In genomic region chr17:28622300-28622759, GRCm38 (mm10) we compare ENCODE assay signal across 8 mouse cellular contexts. TPM values are rescaled to one million over a fixed set of nuclear protein-coding genes. Genes with fewer than 3 reads are reported as not detected.
A peak's percentile ranks its signal among the peaks of the same experiment; 100 is the strongest.
DNase-seq lines count a peak whose midpoint lies in the region; ATAC-seq and TF ChIP-seq lines count a peak whose summit lies in the region.

Gene Srpk1 (minus strand): TSS chr17:28622709.

- peak within 1 kb of the TSS; percentile 74 for H3K4me3 ChIP-seq in cortical plate, adult 2 months (ENCODE audit: insufficient read depth, low read length)

- ATAC-seq in activated CD4-positive, CD25-positive, alpha-beta regulatory T cell, adult 4 months, result peak; percentile 73
- ATAC-seq in megakaryocyte progenitor cell, adult 5-6 weeks (replicated peaks; ENCODE audit: poor library complexity), result peak; percentile 81

- peak; percentile 92 for DNase-seq in gastrocnemius, postnatal 10 days
- peak; percentile 95 for DNase-seq in induced T-regulatory cell, adult 2 months (ENCODE audit: low read depth)
- DNase-seq in left cerebral cortex, adult 9 months (ENCODE audit: low spot score in 2 of 2), result peak; percentile 59 to 86
- peak; percentile 90 for DNase-seq in right cerebral cortex, postnatal 14 days
- peak; percentile 85 to 90 for DNase-seq in urinary bladder, postnatal 4 days (ENCODE audit: low spot score in 2 of 2)

- TF ChIP-seq POLR2A in cortical plate, adult 2 months (IDR thresholded peaks at IDR 0.05; ENCODE audit: extremely low read depth, insufficient read depth, low read length), result peak; percentile 73

- peaks cover 17% of the 10 kb centered on the region for H3K4me1 ChIP-seq in cortical plate, adult 2 months (ENCODE audit: control insufficient read depth, insufficient read depth, low read length)

- TF ChIP-seq CTCF in cortical plate, adult 2 months (IDR thresholded peaks at IDR 0.05; ENCODE audit: extremely low read depth, insufficient read depth, low read length), result no peak

- H3K27ac ChIP-seq in cortical plate, adult 2 months (ENCODE audit: insufficient read depth, low read length), result peak within 1 kb of the TSS; percentile 18; the same call in 1 of the 2 replicates

RNA-seq across cellular contexts. Expression of gene Srpk1, which starts in this region (rescaled TPM):
- polyA plus RNA-seq in activated CD4-positive, CD25-positive, alpha-beta regulatory T cell, adult 4 months (2017; shearing (Covaris generic)), result 100 to 1,000 TPM; 204 to 207 TPM
- 68.5 and 70.7 TPM in 2 replicates for polyA plus RNA-seq in cortical plate, adult 2 months (2012; rRNA removed)
- total RNA-seq in gastrocnemius, postnatal 10 days (2021), result 10 to 100 TPM; 28.5 to 36.2 TPM
- 129 and 131 TPM in 2 replicates for total RNA-seq in megakaryocyte progenitor cell, adult 5-6 weeks (2015)
- total RNA-seq in megakaryocyte progenitor cell, adult 5-6 weeks (2017), result 134 and 140 TPM in 2 replicates

Comparison
In these comparisons a context has a peak if more than half of its experiments do, and no peak if none do; other contexts are left out.
1. Peak in every context shown above with its lines: DNase-seq, ATAC-seq, H3K4me3 ChIP-seq and H3K27ac ChIP-seq.